Mouse (Mus musculus) limb, embryonic 12.5 days (tissue): ENCODE data around the gene Ccl1. TPM values are rescaled to one million over a fixed set of nuclear protein-coding genes. Genes with fewer than 3 reads are reported as not detected.

Experiments
- ATAC-seq: fragments of 200-750 bp; cut with Nextera tagmentation; 2 replicates; pipeline ENCODE4 v1.8.0; 2017; ENCODE audit warnings: low read depth, moderate TSS enrichment; ENCODE audit not compliant: insufficient number of reproducible peaks, insufficient read depth, low FRiP score, low TSS enrichment
- H3K27ac ChIP-seq: fragments of 300-500 bp; sonication (generic); 2 replicates; pipeline ENCODE4 v1.5.1; 2016; ENCODE audit warnings: mild to moderate bottlenecking, moderate library complexity
- H3K27me3 ChIP-seq: fragments of 300-500 bp; sonication (generic); 2 replicates; pipeline ENCODE4 v1.6.1; 2016; ENCODE audit warnings: mild to moderate bottlenecking, moderate library complexity
- H3K36me3 ChIP-seq: fragments of 300-500 bp; sonication (generic); 2 replicates; pipeline ENCODE4 v1.6.1; 2016; ENCODE audit warnings: mild to moderate bottlenecking, moderate library complexity
- H3K4me1 ChIP-seq: fragments of 300-500 bp; sonication (generic); replicated peaks from 2 replicates; pipeline ENCODE4 v1.6.1; 2016
- H3K4me2 ChIP-seq: fragments of 300-500 bp; sonication (generic); 2 replicates; pipeline ENCODE4 v1.6.1; 2016; ENCODE audit warnings: mild to moderate bottlenecking, moderate library complexity
- H3K4me3 ChIP-seq: fragments of 300-500 bp; sonication (generic); replicated peaks from 2 replicates; pipeline ENCODE4 v1.5.1; 2016; ENCODE audit warnings: mild to moderate bottlenecking
- H3K9ac ChIP-seq: fragments of 300-500 bp; sonication (generic); replicated peaks from 2 replicates; pipeline ENCODE4 v1.6.1; 2016; ENCODE audit warnings: mild to moderate bottlenecking, moderate library complexity
- H3K9me3 ChIP-seq: fragments of 300-500 bp; sonication (generic); 2 replicates; pipeline ENCODE4 v1.6.1; 2016; ENCODE audit warnings: mild to moderate bottlenecking, moderate library complexity
- WGBS: fragments of 180-500 bp; shearing (Covaris S2); methylation state at CpG from one replicate; pipeline ENCODE4 v1.1.7; 2016; 5-methylcytosine and 5-hydroxymethylcytosine counted together
- polyA plus RNA-seq: library from polyadenylated mRNA; unstranded; fragments of >200 nt; fragmentation: Nextera tagmentation; extraction: Ambion mirVana; gene quantifications from 2 replicates; pipeline ENCODE4 v1.2.1, GENCODE M21; 2016

Gene Ccl1
- polyA plus RNA-seq, 1 experiment from 2014 or later, result not detected

GRCm38 (mm10) chr11:82177711-82178110 is 127.8 kb downstream of the Ccl1 start:
- no peak overlapping the region for H3K4me2 ChIP-seq
- no peaks in the 10 kb centered on the region for H3K4me1 ChIP-seq
- no peak for ATAC-seq
- H3K4me3 ChIP-seq, result no peak overlapping the region
- H3K27me3 ChIP-seq, result peaks cover 23% of the 10 kb centered on the region
- no peaks in the 10 kb centered on the region for H3K36me3 ChIP-seq
- no peak overlapping the region for H3K9ac ChIP-seq
- H3K27ac ChIP-seq, result no peak overlapping the region
- 35% methylated on average over 5 of the region's 5 CpGs for WGBS
- no peaks in the 10 kb centered on the region for H3K9me3 ChIP-seq

DNA sequence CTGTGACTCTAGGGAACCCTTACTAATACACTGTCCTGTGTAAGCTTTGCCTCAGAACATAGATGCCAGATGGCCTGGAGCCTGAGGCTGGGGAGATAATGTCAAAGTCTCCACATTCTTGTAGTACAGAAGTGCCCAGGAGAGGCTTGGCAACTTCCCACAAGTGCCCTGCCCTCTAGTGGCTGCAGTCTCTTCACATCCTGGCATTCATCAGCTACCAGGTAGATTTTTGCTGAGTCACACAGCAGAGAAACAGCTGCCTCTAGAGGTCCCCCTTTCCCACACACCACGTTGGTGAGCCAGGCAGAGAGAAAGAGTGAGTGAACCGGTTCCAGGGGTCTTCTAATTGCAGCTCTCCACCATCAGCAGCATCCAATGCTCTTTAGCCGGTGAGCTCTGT is 130.7 kb downstream of the Ccl1 start:
- Histone ChIP-seq H3K27ac (no peak overlapping the region), H3K9ac (no peak overlapping the region), H3K4me2 (no peak overlapping the region), H3K9me3 (no peaks in the 10 kb centered on the region), H3K4me1 (no peaks in the 10 kb centered on the region), H3K36me3 (no peaks in the 10 kb centered on the region), H3K27me3 (peaks cover 14% of the 10 kb centered on the region), H3K4me3 (no peak overlapping the region)
- ATAC-seq, result 0 out of 2 replicates have a peak, but pooled peaks have one; percentile 37
- 24% methylated on average over 3 of the region's 3 CpGs for WGBS

GRCm38 (mm10) chr11:82173491-82173890 is 132.0 kb downstream of the Ccl1 start:
- H3K4me1 ChIP-seq, result no peaks in the 10 kb centered on the region
- H3K4me2 ChIP-seq, result no peak overlapping the region
- H3K9ac ChIP-seq, result no peak overlapping the region
- H3K27ac ChIP-seq, result no peak overlapping the region
- ATAC-seq, result no peak
- peaks cover 6% of the 10 kb centered on the region for H3K27me3 ChIP-seq
- 85% methylated on average over 2 of the region's 2 CpGs for WGBS
- H3K4me3 ChIP-seq, result no peak overlapping the region
- H3K9me3 ChIP-seq, result no peaks in the 10 kb centered on the region
- no peaks in the 10 kb centered on the region for H3K36me3 ChIP-seq

- Histone ChIP-seq H3K27me3 (no peaks in the 10 kb centered on the region), H3K36me3 (no peaks in the 10 kb centered on the region), H3K4me3 (no peak overlapping the region), H3K9me3 (no peaks in the 10 kb centered on the region), H3K9ac (no peak overlapping the region), H3K4me2 (no peak overlapping the region), H3K27ac (no peak overlapping the region), H3K4me1 (no peaks in the 10 kb centered on the region)
- ATAC-seq, result no peak
- WGBS, result 77% methylated on average over 7 of the region's 7 CpGs
Observed at GRCm38 (mm10) chr11:82171316-82172071, 134.0 kb downstream of the Ccl1 start.

GRCm38 (mm10) chr11:82169456-82169855 is 136.0 kb downstream of the Ccl1 start:
- H3K4me3 ChIP-seq, result no peak overlapping the region
- H3K27me3 ChIP-seq, result no peaks in the 10 kb centered on the region
- H3K9me3 ChIP-seq, result no peaks in the 10 kb centered on the region
- H3K4me2 ChIP-seq, result no peak overlapping the region
- H3K36me3 ChIP-seq, result no peaks in the 10 kb centered on the region
- no peak for ATAC-seq
- H3K27ac ChIP-seq, result no peak overlapping the region
- H3K9ac ChIP-seq, result no peak overlapping the region
- no peaks in the 10 kb centered on the region for H3K4me1 ChIP-seq
- 90% methylated on average over 4 of the region's 4 CpGs for WGBS

DNA sequence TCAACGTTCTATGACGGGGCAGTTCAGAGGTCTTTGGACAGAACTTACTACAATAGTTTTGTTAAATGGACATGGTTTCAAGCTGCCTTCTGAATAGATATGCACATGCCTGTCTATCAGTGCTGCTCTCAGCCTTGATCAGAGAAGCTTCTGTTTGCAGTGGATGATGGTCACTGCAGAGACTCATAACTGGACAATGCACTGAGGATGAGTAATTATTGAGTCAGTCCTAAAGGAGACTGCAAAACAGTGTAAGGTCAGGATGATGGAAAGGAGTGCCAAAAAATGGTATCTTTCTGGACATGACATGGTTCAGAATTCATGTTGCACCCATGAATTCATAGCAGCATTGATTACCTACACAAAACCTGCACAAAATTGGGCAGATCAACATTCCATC is 137.2 kb downstream of the Ccl1 start:
- Histone ChIP-seq H3K9me3 (no peaks in the 10 kb centered on the region), H3K4me3 (no peak overlapping the region), H3K9ac (no peak overlapping the region), H3K4me1 (no peaks in the 10 kb centered on the region), H3K27me3 (no peaks in the 10 kb centered on the region), H3K36me3 (no peaks in the 10 kb centered on the region), H3K27ac (no peak overlapping the region), H3K4me2 (no peak overlapping the region)
- WGBS, result 94% methylated on average over 2 of the region's 2 CpGs
- no peak for ATAC-seq

- no peaks in the 10 kb centered on the region for H3K27me3 ChIP-seq
- H3K9ac ChIP-seq, result no peak overlapping the region
- no peak overlapping the region for H3K4me2 ChIP-seq
- H3K4me3 ChIP-seq, result no peak overlapping the region
- no peak for ATAC-seq
- WGBS, result 81% methylated on average over 8 of the region's 8 CpGs
- no peaks in the 10 kb centered on the region for H3K36me3 ChIP-seq
- H3K4me1 ChIP-seq, result 0 out of 2 replicates have a peak, but pooled peaks cover 2% of the 10 kb centered on the region
- no peak overlapping the region for H3K27ac ChIP-seq
- H3K9me3 ChIP-seq, result no peaks in the 10 kb centered on the region
Observed at GRCm38 (mm10) chr11:82163285-82163684, 142.2 kb downstream of the Ccl1 start.

DNA sequence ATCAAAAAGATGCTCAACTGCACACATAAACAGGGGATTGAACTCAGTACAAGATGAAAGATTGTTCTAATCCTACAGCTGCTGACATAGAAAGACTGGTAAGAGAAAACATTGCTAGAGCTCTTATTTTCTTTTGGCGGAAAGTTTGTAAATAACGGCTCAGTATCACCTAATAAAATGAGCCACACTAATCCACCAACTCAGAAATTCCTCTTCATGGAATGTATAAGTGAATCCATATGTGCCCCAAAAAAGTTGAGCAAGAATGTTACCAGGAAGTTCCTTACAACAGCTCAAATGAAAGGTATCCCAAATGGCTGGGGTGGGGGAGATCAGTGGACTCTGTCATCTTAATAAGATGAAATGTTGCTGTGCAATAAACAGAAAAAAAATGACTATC is 146.4 kb downstream of the Ccl1 start:
- H3K27ac ChIP-seq, result no peak overlapping the region
- WGBS, result 13% methylated on average over 2 of the region's 2 CpGs

DNA sequence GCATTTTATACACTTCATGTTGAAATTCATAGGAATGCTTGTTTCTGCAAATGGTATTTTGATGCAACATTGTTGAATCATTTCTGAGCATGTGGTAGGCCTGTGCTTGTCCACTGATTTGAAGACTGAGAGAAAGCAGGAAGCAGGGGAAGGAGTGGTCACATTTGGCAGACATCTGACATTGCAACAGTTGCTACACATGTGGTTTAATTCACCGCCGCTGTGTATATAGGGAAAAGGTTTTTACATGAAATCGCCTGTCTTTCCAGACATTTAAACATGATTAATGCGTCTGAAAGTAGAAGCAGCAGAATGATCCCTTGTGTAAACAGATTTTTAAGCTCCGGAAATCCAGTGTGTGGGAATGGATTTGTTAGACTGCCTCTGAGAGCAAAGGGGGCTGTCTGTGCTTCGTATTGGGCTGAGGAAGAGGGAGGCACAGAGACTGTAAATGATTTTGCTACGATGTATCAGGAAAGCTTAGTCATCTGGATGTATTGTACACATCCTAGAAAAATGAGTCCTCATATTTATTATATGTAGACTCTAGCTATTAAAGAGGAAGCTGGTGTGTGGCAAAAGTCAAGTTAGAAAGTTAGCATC is 165.9 kb downstream of the Ccl1 start:
- Histone ChIP-seq H3K4me1 (peaks cover 15% of the 10 kb centered on the region), H3K9me3 (no peaks in the 10 kb centered on the region), H3K9ac (no peak overlapping the region), H3K36me3 (no peaks in the 10 kb centered on the region), H3K4me3 (no peak overlapping the region), H3K27me3 (no peaks in the 10 kb centered on the region; the same call in 1 of the 2 replicates), H3K4me2 (no peak overlapping the region), H3K27ac (peak overlapping the region; percentile 73)
- ATAC-seq, result peak; percentile 63; the same call in 1 of the 2 replicates
- 32% methylated on average over 7 of the region's 7 CpGs for WGBS

More for the DNA sequence above, 146.4 kb downstream of the Ccl1 start:
- H3K9ac ChIP-seq, result no peak overlapping the region
- H3K4me1 ChIP-seq, result 0 out of 2 replicates have a peak, but pooled peaks cover 2% of the 10 kb centered on the region
- H3K36me3 ChIP-seq, result no peaks in the 10 kb centered on the region
- H3K4me2 ChIP-seq, result no peak overlapping the region
- ATAC-seq, result no peak
- no peaks in the 10 kb centered on the region for H3K9me3 ChIP-seq
- no peaks in the 10 kb centered on the region; the same call in 1 of the 2 replicates for H3K27me3 ChIP-seq
- no peak overlapping the region for H3K4me3 ChIP-seq

DNA sequence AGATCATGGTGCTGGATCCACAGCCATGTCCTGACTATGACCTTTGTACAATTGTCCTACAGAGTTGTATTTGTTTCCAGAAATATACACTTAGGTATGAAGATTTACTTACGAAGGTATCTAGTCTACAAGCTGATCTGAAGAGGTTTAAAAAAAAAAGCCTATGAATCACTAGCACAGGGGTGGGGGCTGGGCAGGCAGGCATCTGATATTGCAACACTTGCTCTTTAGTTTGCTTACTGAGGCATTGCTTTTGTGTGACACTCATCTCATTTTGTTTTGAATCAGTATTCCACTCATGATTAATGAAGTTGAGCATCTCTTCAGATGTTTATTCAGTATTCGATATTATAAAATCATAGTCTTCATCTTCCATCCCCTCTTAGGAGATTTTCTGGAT is 169.3 kb downstream of the Ccl1 start:
- Histone ChIP-seq H3K9ac (no peak overlapping the region), H3K4me3 (no peak overlapping the region), H3K9me3 (no peaks in the 10 kb centered on the region), H3K27me3 (no peaks in the 10 kb centered on the region), H3K27ac (no peak overlapping the region), H3K4me2 (no peak overlapping the region), H3K36me3 (no peaks in the 10 kb centered on the region), H3K4me1 (peaks cover 15% of the 10 kb centered on the region)
- WGBS, result 88% methylated on average over 2 of the region's 2 CpGs
- ATAC-seq, result no peak

DNA sequence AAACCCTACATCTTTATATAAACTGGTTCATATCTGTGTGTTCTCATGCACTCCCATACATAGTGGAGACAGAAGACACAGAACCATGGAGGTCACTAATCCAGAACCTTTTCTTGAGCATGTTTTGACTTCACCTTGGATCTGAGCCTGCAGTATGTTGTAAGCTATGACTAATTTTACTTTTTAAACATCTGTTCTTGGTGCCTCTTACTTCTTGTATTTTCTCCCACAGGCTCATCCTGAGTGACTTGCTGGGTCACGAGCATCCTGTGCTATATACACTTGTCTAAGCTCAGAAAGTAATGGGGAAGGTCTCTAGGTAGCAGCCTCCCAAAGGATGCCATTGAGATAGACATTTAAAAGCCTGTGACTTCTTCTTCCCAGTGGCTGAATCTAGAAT is 172.5 kb downstream of the Ccl1 start:
- no peak for ATAC-seq
- Histone ChIP-seq H3K4me2 (no peak overlapping the region), H3K27ac (no peak overlapping the region), H3K36me3 (no peaks in the 10 kb centered on the region), H3K4me3 (no peak overlapping the region), H3K9me3 (no peaks in the 10 kb centered on the region), H3K4me1 (no peaks in the 10 kb centered on the region), H3K9ac (no peak overlapping the region), H3K27me3 (no peaks in the 10 kb centered on the region)
- WGBS, result 81% methylated on average over 1 of the region's 1 CpGs
